Mouse (Mus musculus): ENCODE measurements at regions not wholly inside any gene's neighbourhood (a gene's known extent, or its start where the extent isn't known, plus 50 kb on each side); places are given as distances from the start of the nearest gene placed in this dataset.

- no peak for DNase-seq (ENCODE audit: extremely low read depth, insufficient read length, low spot score)
Observed at GRCm38 (mm10) chr7:76127641-76128111, 102.0 kb upstream of the Agbl1 start.

- no peak for DNase-seq (ENCODE audit: extremely low read depth, insufficient read length, low spot score)
Observed at GRCm38 (mm10) chr7:76142455-76142854, 87.2 kb upstream of the Agbl1 start.

- no peak for DNase-seq (ENCODE audit: extremely low read depth, insufficient read length, low spot score)
Observed at GRCm38 (mm10) chr7:76146385-76146784, 83.3 kb upstream of the Agbl1 start.

GRCm38 (mm10) chr7:76156869-76157268 is 72.8 kb upstream of the Agbl1 start:
- no peak for DNase-seq (ENCODE audit: extremely low read depth, insufficient read length, low spot score)

- no peak for DNase-seq (ENCODE audit: extremely low read depth, insufficient read length, low spot score)
Observed at GRCm38 (mm10) chr7:76164191-76164590, 65.5 kb upstream of the Agbl1 start.

- DNase-seq (ENCODE audit: extremely low read depth, insufficient read length, low spot score): no peak
Observed at GRCm38 (mm10) chr7:76164735-76165630, 64.7 kb upstream of the Agbl1 start.

GRCm38 (mm10) chr7:76170481-76170880 is 59.2 kb upstream of the Agbl1 start:
- DNase-seq (ENCODE audit: extremely low read depth, insufficient read length, low spot score): no peak

- DNase-seq (ENCODE audit: extremely low read depth, insufficient read length, low spot score): no peak
Observed at GRCm38 (mm10) chr7:76176235-76176634, 53.5 kb upstream of the Agbl1 start.

GRCm38 (mm10) chr7:76177420-76177819 is 52.3 kb upstream of the Agbl1 start:
- DNase-seq (ENCODE audit: extremely low read depth, insufficient read length, low spot score): no peak
